Mouse (Mus musculus): ENCODE data around the gene Gimap7. TPM values are rescaled to one million over a fixed set of nuclear protein-coding genes. Genes with fewer than 3 reads are reported as not detected.

Gene Gimap7
- polyA plus RNA-seq (2015; fragmentation: Nextera tagmentation; extraction: Ambion mirVana) = 0.29 TPM in 1 of 2 replicates, not detected in the other

DNA sequence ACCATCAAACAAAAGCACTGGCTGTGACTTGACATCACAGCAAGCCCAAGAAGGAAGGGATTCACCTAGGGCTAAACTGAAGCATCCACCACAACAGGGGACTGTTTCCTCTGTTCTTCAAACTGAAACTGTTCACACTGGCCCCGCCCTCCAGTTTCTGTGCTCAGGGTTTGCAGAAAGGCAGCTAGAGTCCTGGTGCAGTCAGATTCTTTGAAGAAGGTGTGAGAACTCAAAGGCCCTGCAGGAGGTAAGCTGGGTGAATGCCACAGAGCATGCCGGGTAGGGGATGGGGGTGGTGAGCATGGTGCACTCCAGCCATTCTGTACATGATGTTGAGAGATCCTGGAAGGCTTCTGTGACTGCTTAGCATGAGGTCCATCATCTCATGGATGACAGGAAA, at the start of gene Gimap7, which contains the start of gene Gm28053:
Gene Gimap7, plus strand, starts transcription at position 167 of the 400 bp plus-strand sequence.
Gene Gm28053, plus strand, starts transcription at position 153 of the 400 bp plus-strand sequence.
- Histone ChIP-seq H3K27me3 (no peaks in the 10 kb centered on the region), H3K9me3 (no peaks in the 10 kb centered on the region), H3K9ac (no peak within 1 kb of the TSS), H3K27ac (no peak within 1 kb of the TSS), H3K4me1 (no peaks in the 10 kb centered on the region), H3K4me3 (no peak within 1 kb of the TSS), H3K36me3 (no peaks in the 10 kb centered on the region), H3K4me2 (no peak within 1 kb of the TSS)
- no peak for ATAC-seq (ENCODE audit: borderline replicate concordance, extremely low read depth, low FRiP score, low TSS enrichment)
- WGBS = 50% methylated on average over 2 of the region's 2 CpGs

DNA sequence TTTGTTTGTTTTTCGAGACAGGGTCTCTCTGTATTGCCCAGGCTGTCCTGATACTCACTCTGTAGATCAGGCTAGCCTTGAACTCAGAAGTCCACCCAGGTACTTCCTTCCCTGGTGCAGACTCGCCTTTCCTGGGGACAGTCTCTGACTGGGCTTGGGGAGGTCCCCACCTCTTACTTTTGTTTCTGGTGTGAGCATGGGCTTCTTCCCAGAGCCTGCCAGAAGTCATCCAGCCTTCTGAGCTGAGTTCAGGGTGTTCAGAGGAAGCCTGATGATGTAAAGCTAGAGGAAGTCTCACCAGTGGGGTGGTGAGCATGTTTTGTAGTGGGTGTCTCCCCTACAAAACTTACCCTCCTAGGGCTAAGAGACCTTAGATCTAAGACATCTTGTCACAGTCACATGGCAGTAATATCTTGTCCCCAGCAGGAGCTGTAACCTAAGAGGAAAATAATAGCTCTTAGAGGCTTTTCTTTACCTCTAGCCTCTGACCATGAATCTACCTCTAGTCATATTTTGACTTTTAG, 48.9 kb upstream of the Gimap7 start:
- no peak overlapping the region for H3K4me3 ChIP-seq
- WGBS = 62% methylated on average over 2 of the region's 2 CpGs

GRCm38 (mm10) chr6:48674291-48675058, 43.9 kb upstream of the Gimap7 start:
- no peaks in the 10 kb centered on the region for H3K9me3 ChIP-seq
- WGBS = 94% methylated on average over 9 of the region's 9 CpGs

More for the DNA sequence above, 48.9 kb upstream of the Gimap7 start:
- no peak overlapping the region for H3K9ac ChIP-seq
- H3K4me1 ChIP-seq = no peaks in the 10 kb centered on the region
- H3K36me3 ChIP-seq = no peaks in the 10 kb centered on the region
- no peak for ATAC-seq (ENCODE audit: borderline replicate concordance, extremely low read depth, low FRiP score, low TSS enrichment)
- no peaks in the 10 kb centered on the region for H3K9me3 ChIP-seq
- no peak overlapping the region for H3K4me2 ChIP-seq
- H3K27me3 ChIP-seq = no peaks in the 10 kb centered on the region
- H3K27ac ChIP-seq = no peak overlapping the region

GRCm38 (mm10) chr6:48675400-48675930, 43.0 kb upstream of the Gimap7 start:
- WGBS = 37% methylated on average over 10 of the region's 10 CpGs
- no peaks in the 10 kb centered on the region for H3K4me1 ChIP-seq
- H3K27ac ChIP-seq = no peak overlapping the region
- H3K4me2 ChIP-seq = peak overlapping the region; percentile 45
- H3K36me3 ChIP-seq = no peaks in the 10 kb centered on the region
- H3K27me3 ChIP-seq = no peaks in the 10 kb centered on the region
- no peak overlapping the region for H3K9ac ChIP-seq
- peak overlapping the region; percentile 32 for H3K4me3 ChIP-seq
- H3K9me3 ChIP-seq = no peaks in the 10 kb centered on the region
- ATAC-seq (ENCODE audit: borderline replicate concordance, extremely low read depth, low FRiP score, low TSS enrichment) = no peak

More at GRCm38 (mm10) chr6:48674291-48675058, 43.9 kb upstream of the Gimap7 start:
- H3K27me3 ChIP-seq = no peaks in the 10 kb centered on the region
- H3K9ac ChIP-seq = no peak overlapping the region
- no peak overlapping the region for H3K27ac ChIP-seq
- H3K36me3 ChIP-seq = no peaks in the 10 kb centered on the region
- no peak for ATAC-seq (ENCODE audit: borderline replicate concordance, extremely low read depth, low FRiP score, low TSS enrichment)
- H3K4me2 ChIP-seq = no peak overlapping the region
- no peaks in the 10 kb centered on the region for H3K4me1 ChIP-seq
- H3K4me3 ChIP-seq = no peak overlapping the region

- Histone ChIP-seq H3K27ac (no peak within 1 kb of the TSS), H3K36me3 (no peaks in the 10 kb centered on the region), H3K9me3 (no peaks in the 10 kb centered on the region), H3K27me3 (no peaks in the 10 kb centered on the region), H3K4me3 (peak within 1 kb of the TSS; percentile 32), H3K4me2 (peak within 1 kb of the TSS; percentile 45), H3K4me1 (no peaks in the 10 kb centered on the region), H3K9ac (0 out of 2 replicates have a peak within 1 kb of the TSS, but pooled peaks have one; percentile 19)
- 29% methylated on average over 11 of the region's 13 CpGs for WGBS
- ATAC-seq (ENCODE audit: borderline replicate concordance, extremely low read depth, low FRiP score, low TSS enrichment) = no peak
Measured at GRCm38 (mm10) chr6:48675931-48676859, 42.2 kb upstream of the Gimap7 start, which contains the start of gene Gimap9. Gene Gimap9 (plus strand): TSS chr6:48676129.

- Histone ChIP-seq H3K4me1 (no peaks in the 10 kb centered on the region), H3K4me2 (peak overlapping the region; percentile 45; the same call in 1 of the 2 replicates), H3K9me3 (no peaks in the 10 kb centered on the region), H3K9ac (no peak overlapping the region), H3K27me3 (no peaks in the 10 kb centered on the region), H3K36me3 (no peaks in the 10 kb centered on the region), H3K4me3 (no peak overlapping the region), H3K27ac (no peak overlapping the region)
- WGBS = 82% methylated on average over 5 of the region's 5 CpGs
- no peak for ATAC-seq (ENCODE audit: borderline replicate concordance, extremely low read depth, low FRiP score, low TSS enrichment)
Measured at GRCm38 (mm10) chr6:48676860-48677415, 41.5 kb upstream of the Gimap7 start.

- no peak for ATAC-seq (ENCODE audit: borderline replicate concordance, extremely low read depth, low FRiP score, low TSS enrichment)
- H3K4me3 ChIP-seq = no peak overlapping the region
- H3K27ac ChIP-seq = no peak overlapping the region
- H3K4me2 ChIP-seq = no peak overlapping the region; the same call in 1 of the 2 replicates
- H3K27me3 ChIP-seq = no peaks in the 10 kb centered on the region
- H3K9ac ChIP-seq = no peak overlapping the region
- H3K4me1 ChIP-seq = no peaks in the 10 kb centered on the region
- H3K9me3 ChIP-seq = no peaks in the 10 kb centered on the region
- 92% methylated on average over 17 of the region's 17 CpGs for WGBS
- no peaks in the 10 kb centered on the region for H3K36me3 ChIP-seq
Measured at GRCm38 (mm10) chr6:48677492-48678345, 40.7 kb upstream of the Gimap7 start.

GRCm38 (mm10) chr6:48678391-48678790, 40.0 kb upstream of the Gimap7 start:
- WGBS = 53% methylated on average over 4 of the region's 4 CpGs
- H3K4me3 ChIP-seq = no peak overlapping the region
- no peak overlapping the region for H3K4me2 ChIP-seq
- H3K27me3 ChIP-seq = no peaks in the 10 kb centered on the region
- no peaks in the 10 kb centered on the region for H3K36me3 ChIP-seq
- no peaks in the 10 kb centered on the region for H3K4me1 ChIP-seq
- H3K27ac ChIP-seq = no peak overlapping the region
- no peak overlapping the region for H3K9ac ChIP-seq
- ATAC-seq (ENCODE audit: borderline replicate concordance, extremely low read depth, low FRiP score, low TSS enrichment) = no peak
- H3K9me3 ChIP-seq = no peaks in the 10 kb centered on the region

DNA sequence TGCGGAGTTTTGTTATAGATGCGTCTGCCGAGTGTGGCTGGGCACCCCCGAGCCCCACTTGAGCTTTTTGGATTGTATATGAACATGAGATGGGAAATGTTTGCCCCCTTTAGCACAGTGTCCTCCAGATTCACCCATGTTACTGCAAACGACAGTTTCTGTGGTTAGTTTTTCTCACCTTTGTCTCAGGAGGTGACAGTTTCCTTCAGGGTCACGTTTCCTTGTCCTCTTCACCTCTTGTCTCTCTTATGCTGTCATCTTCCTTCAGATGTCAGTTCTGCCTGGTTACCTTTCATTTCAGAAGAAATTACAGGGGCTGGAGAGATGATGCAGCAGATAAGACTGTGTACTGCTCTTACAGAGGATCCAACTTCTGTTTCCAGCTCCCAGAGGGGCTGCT, 38.7 kb upstream of the Gimap7 start:
- Histone ChIP-seq H3K9ac (no peak overlapping the region), H3K27me3 (no peaks in the 10 kb centered on the region), H3K27ac (no peak overlapping the region), H3K9me3 (no peaks in the 10 kb centered on the region), H3K4me2 (no peak overlapping the region), H3K4me3 (no peak overlapping the region), H3K36me3 (no peaks in the 10 kb centered on the region), H3K4me1 (no peaks in the 10 kb centered on the region)
- 67% methylated on average over 6 of the region's 6 CpGs for WGBS
- ATAC-seq (ENCODE audit: borderline replicate concordance, extremely low read depth, low FRiP score, low TSS enrichment) = no peak

DNA sequence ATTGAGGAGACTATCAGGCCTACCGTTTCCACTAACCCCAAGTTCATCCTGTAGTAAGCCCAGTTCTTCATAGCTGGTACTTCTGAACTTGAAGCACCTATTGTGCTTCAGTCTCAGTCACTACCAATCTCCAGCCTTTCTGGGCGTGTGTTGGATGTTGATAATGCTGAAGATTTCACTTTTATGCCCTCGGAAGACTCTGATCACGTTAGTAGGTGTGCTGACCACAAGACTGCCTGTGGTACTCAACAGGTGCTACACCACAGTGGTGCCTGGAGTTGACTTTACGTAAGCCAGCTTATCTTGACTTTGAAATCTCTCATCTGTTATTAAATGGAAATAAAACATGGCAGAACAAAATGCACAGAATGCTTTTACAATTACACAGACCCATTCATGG, 38.0 kb upstream of the Gimap7 start:
- H3K27me3 ChIP-seq = no peaks in the 10 kb centered on the region

More for the DNA sequence above, 38.0 kb upstream of the Gimap7 start:
- Histone ChIP-seq H3K9me3 (no peaks in the 10 kb centered on the region), H3K36me3 (no peaks in the 10 kb centered on the region), H3K9ac (no peak overlapping the region), H3K4me3 (no peak overlapping the region), H3K27ac (no peak overlapping the region), H3K4me1 (no peaks in the 10 kb centered on the region), H3K4me2 (no peak overlapping the region)
- WGBS = 70% methylated on average over 5 of the region's 5 CpGs
- no peak for ATAC-seq (ENCODE audit: borderline replicate concordance, extremely low read depth, low FRiP score, low TSS enrichment)
